Mouse (Mus musculus): ENCODE data around the gene Pmm2.

Gene Pmm2

GRCm38 (mm10) chr16:8656256-8656655, 18.8 kb downstream of the Pmm2 start:
- DNase-seq (ENCODE audit: low spot score): no peak

DNA sequence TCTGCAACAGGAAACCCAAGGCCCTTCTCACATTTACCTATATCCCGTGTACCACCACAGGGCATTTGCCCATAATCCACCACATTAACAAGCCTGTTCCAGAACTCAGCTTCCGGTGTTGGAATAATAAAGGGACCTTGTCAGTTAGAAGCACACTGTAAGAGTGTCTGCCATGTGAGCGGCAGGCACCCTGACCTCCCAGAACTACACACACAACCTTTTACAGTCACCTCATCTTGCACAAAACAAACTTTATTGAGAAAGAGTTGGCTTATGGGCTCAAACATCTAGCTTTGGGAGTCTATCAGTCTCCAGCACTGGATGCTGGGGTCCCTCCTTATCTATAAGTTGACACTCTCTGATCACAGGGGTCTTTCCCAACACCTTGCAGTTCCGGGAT, 20.9 kb downstream of the Pmm2 start:
- DNase-seq (ENCODE audit: low spot score): no peak

GRCm38 (mm10) chr16:8658764-8659163, 21.3 kb downstream of the Pmm2 start:
- no peak for DNase-seq (ENCODE audit: low spot score)

- no peak for DNase-seq (ENCODE audit: low spot score)
Observed at GRCm38 (mm10) chr16:8663022-8663421, 25.5 kb downstream of the Pmm2 start.

DNA sequence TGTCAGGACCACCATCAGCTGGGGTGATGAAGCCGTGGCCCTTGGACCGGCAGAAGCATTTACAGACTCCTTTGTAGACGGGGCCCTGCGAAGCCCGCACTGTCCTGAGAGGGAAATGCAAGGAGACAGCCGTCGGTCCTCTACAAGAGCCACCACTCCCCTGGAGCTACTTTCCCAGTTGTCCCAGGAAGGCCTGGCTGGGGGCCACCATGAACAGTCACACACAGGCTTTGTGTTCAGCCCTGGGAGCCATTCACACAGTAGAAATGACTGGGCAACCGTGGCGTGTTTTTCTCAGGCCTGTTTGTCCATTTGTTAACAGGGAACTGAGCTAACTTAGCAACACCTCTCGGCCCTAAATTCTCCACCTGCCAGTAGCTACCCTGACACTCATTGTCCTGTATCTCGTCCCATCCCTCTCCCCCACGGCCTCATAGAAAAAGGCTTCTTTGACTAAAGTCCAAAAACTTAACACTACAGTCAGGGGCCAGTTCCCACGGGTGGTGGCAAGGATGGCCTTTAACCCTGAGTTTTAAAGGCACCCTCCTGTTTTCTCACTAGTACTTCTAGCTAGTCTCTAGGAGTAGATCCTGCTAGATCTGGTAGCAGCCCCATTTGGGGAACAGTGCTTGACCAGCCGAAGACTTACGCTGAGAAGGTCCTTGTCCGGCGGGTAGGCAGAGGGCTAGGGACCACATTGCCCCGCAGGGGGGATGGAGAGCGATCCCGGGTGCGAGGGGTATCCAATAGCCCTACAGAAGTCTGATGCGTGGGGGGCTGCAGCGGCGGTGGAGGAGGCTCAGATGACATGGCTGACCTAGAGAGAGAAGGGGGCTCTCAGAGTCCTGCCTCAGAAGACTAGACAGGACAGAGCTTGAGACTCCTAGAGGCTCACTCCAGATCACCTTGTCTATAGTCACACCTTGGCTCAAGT, 26.4 kb downstream of the Pmm2 start:
- DNase-seq (ENCODE audit: low spot score): no peak

DNA sequence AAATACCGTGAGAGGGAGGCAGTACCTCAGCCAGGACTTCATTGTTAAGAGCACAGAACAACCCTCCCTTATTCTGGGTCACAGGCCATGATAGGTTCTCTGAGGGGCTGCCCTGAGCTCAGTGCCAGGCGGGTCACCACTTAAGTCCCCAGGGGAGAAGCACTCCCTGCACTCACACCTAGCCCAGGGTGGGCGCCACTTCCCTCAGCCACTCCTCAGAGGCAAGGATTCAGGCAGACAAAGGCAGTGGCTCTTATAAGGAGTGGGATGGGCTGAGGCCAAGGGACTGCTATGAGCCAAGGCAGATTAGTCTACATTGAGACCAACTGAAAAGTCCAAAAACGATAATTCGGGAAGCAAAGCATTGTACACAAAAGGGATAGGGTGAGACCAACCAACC, 27.9 kb downstream of the Pmm2 start:
- DNase-seq (ENCODE audit: low spot score): no peak

DNA sequence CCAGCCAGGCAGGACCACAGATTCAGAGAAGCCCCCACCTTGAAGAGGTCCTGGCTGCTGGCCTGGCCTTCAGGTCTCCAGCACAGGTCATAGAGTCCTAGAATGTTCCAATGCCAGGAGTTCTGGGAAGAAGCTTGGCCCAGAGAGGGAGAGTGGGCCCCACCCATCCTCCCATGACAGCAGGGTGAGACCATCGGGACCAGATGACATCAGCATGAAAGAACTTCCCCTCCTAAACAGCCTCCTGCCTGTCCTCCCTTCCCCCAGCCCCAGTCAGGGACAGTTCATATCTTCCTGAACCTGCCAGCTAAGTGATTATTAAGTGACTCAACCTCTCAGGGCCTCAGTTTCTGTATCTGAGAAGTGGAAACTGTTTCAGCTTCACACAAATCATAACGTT, 29.0 kb downstream of the Pmm2 start:
- no peak for DNase-seq (ENCODE audit: low spot score)

- DNase-seq (ENCODE audit: low spot score): no peak
Observed at GRCm38 (mm10) chr16:8667261-8667660, 29.8 kb downstream of the Pmm2 start.

- DNase-seq (ENCODE audit: low spot score): no peak
Observed at GRCm38 (mm10) chr16:8667814-8668213, 30.3 kb downstream of the Pmm2 start.

- no peak for DNase-seq (ENCODE audit: low spot score)
Observed at GRCm38 (mm10) chr16:8668386-8668785, 30.9 kb downstream of the Pmm2 start.

DNA sequence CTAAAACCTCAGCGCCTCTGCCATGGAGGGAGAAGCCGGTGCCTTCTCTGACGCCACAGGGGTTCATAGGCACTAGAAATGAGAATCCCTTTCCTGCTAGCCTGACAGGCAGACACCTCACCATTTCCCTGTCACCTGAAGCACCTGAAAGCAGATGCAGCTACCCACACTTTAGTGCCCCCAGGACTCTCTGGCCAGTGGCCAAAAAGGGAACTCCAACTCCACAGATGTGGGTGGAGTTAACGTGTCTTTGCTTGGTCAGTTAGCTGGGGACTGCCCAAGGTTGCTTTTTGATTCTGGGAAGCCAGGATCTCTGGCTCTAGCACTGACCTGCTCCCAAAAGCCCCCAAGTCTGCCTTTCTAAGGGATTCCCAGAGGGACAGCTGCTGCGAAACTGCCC, 32.0 kb downstream of the Pmm2 start:
- DNase-seq (ENCODE audit: low spot score): no peak

GRCm38 (mm10) chr16:8670041-8671035, 32.9 kb downstream of the Pmm2 start:
- DNase-seq (ENCODE audit: low spot score): no peak

- peak; percentile 89 for DNase-seq (ENCODE audit: low spot score)
Observed at GRCm38 (mm10) chr16:8671551-8672349, 34.3 kb downstream of the Pmm2 start, which contains the start of gene Carhsp1. TSS of gene Carhsp1 (minus strand) at chr16:8672155.

GRCm38 (mm10) chr16:8672350-8672687, 34.8 kb downstream of the Pmm2 start:
- no peak for DNase-seq (ENCODE audit: low spot score)

DNA sequence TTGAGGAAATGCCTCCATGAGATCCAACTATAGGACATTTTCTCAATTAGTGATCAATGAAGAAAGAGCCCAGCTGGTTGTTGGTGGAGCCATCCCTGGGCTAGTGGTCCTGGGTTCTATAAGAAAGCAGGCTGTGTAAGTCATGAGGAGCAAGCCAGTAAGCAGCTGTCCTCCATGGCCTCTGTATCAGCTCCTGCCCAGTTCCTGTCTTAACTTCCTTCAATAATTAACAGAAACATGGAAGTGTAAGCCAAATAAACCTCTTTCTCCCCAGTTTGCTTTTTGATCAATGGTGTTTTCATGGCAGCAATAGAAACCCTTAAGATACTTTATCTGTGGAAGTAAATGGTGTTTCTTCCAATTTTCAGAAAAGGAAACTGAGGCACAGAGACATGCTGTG, 35.3 kb downstream of the Pmm2 start:
- no peak for DNase-seq (ENCODE audit: low spot score)

DNA sequence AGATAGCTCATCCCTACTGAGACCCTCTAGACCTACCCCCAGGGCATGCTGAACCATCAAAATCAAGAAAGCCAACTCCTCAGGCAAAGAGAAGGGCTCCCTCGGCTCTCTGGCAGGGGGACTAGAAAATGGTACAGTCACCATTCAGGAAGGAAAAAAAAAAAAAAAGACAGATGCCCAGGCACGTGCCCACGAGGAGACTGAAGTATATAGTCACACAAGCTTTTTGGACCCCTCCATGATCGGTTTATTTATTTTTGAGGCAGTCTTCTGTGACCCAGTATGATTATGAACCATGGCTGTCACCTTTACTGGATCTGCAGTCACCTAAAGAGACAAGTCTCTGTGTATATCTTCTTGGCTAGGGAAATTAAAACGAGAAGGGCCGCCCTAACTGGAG, 35.9 kb downstream of the Pmm2 start:
- DNase-seq (ENCODE audit: low spot score): no peak

- no peak for DNase-seq (ENCODE audit: low spot score)
Observed at GRCm38 (mm10) chr16:8674165-8674564, 36.7 kb downstream of the Pmm2 start.

- DNase-seq (ENCODE audit: low spot score): no peak
Observed at GRCm38 (mm10) chr16:8675559-8675958, 38.1 kb downstream of the Pmm2 start.

- DNase-seq (ENCODE audit: low spot score): no peak
Observed at GRCm38 (mm10) chr16:8676228-8676627, 38.8 kb downstream of the Pmm2 start.

DNA sequence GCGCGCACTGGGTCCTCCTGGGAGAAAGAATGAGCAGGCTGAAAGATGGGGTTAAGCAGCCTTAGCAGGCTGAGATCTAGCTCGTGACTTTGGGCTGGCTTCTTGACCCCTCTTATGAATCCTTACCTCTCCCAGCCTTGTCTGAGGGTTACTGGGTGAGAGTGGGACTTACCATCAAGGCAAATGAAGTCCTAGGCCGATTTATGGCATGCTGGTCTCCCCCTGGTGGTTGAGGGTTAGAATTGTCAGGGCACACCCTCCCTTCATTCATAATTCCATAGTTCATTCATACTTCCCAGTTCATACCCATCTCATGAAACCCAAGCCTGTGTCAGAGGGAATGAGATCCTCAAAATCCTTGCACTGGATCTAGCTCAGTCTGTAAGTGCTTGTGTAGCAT, 39.3 kb downstream of the Pmm2 start:
- peak; percentile 55 for DNase-seq (ENCODE audit: low spot score)

DNA sequence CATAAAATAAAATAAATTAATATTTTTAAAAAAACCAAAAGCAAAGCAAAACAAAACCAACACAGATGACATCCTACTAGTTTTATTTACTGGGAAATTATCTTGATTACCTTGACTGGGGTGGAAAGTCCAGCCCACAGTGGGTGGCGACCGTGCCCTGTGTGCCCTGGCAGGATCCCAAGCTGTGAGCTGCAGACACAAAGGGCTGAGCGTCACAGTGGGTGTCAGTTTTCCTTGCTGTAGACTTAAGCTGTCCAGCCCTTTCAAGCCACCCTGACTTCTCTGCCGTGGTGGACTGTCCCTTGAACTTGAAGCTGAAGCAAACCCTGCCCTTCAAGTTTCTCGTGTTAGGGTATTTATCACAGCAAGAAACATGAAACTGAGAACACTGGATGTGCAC, 40.6 kb downstream of the Pmm2 start:
- no peak for DNase-seq (ENCODE audit: low spot score)

DNA sequence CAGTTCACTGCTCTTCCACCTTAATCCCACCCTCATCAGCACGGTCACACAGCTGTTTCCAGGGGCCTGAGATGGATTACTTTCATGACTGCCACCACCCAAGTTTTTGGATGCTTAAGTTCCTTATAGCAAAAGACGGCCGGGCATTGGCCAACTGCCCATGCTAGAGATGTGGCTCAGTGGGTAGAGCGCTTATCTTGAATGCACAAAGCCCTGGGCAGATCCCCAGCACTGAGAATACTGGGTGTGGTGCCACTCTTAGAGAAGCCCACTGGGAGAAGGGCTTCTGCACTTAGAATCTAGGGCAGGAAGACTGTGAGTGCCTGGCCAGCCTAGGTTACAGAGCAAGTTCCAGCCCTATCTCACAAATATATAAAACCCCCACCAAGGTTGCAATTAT, 41.2 kb downstream of the Pmm2 start:
- DNase-seq (ENCODE audit: low spot score): no peak

Data from ovary, postnatal 14 days (tissue).